Mouse (Mus musculus) intestine, postnatal 0 days (tissue): Measurements from ENCODE around the gene Pcyt1a. TPM values are rescaled to one million over a fixed set of nuclear protein-coding genes. Genes with fewer than 3 reads are reported as not detected.

Source experiments
- ATAC-seq: fragments of 200-750 bp; cut with Nextera tagmentation; 2 replicates; pipeline ENCODE4 v1.8.0; 2017; ENCODE audit warnings: mild to moderate bottlenecking, moderate TSS enrichment, moderate library complexity
- H3K27ac ChIP-seq: fragments of 300-500 bp; sonication (generic); 2 replicates; pipeline ENCODE4 v1.5.1; 2014; ENCODE audit warnings: mild to moderate bottlenecking, low read depth, low read length, moderate library complexity
- H3K27me3 ChIP-seq: fragments of 300-500 bp; sonication (generic); replicated peaks from 2 replicates; pipeline ENCODE4 v1.6.1; 2014; ENCODE audit warnings: low read length, mixed read lengths; ENCODE audit not compliant: control insufficient read depth, insufficient read depth
- H3K36me3 ChIP-seq: fragments of 300-500 bp; sonication (generic); 2 replicates; pipeline ENCODE4 v1.6.1; 2014; ENCODE audit warnings: mild to moderate bottlenecking, moderate library complexity; ENCODE audit not compliant: control insufficient read depth, insufficient read depth
- H3K4me1 ChIP-seq: fragments of 300-500 bp; sonication (generic); replicated peaks from 2 replicates; pipeline ENCODE4 v1.6.1; 2014; ENCODE audit warnings: antibody characterized with exemption, low read length, mixed read lengths; ENCODE audit not compliant: control insufficient read depth, insufficient read depth
- H3K4me2 ChIP-seq: fragments of 300-500 bp; sonication (generic); replicated peaks from 2 replicates; pipeline ENCODE4 v1.6.1; 2014; ENCODE audit warnings: low read depth, mild to moderate bottlenecking, moderate library complexity
- H3K4me3 ChIP-seq: fragments of 300-500 bp; sonication (generic); 2 replicates; pipeline ENCODE4 v1.5.1; 2014; ENCODE audit warnings: low read depth, low read length
- H3K9ac ChIP-seq: fragments of 300-500 bp; sonication (generic); 2 replicates; pipeline ENCODE4 v1.6.1; 2014; ENCODE audit warnings: mild to moderate bottlenecking, low read depth, low read length
- H3K9me3 ChIP-seq: fragments of 300-500 bp; sonication (generic); 2 replicates; pipeline ENCODE4 v1.6.1; 2016; ENCODE audit warnings: mixed run types; ENCODE audit not compliant: control insufficient read depth
- CTCF ChIP-seq: sonication (generic); IDR thresholded peaks from 2 replicates; pipeline ENCODE4 v1.5.1; 2016; ENCODE audit warnings: low read depth, mild to moderate bottlenecking, control low read depth, antibody characterized with exemption, moderate library complexity
- WGBS: fragments of 180-500 bp; shearing (Covaris S2); extraction: QIAGEN DNeasy Blood & Tissue Kit; methylation state at CpG from one replicate; pipeline ENCODE4 v1.1.7; 2014; 5-methylcytosine and 5-hydroxymethylcytosine counted together
- polyA plus RNA-seq: library from polyadenylated mRNA; unstranded; fragments of >200 nt; fragmentation: Nextera tagmentation; extraction: Ambion mirVana; gene quantifications from 2 replicates; pipeline ENCODE4 v1.2.1, GENCODE M21; 2015

Gene Pcyt1a
- polyA plus RNA-seq, 1 experiment from 2014 or later: 114 TPM

DNA sequence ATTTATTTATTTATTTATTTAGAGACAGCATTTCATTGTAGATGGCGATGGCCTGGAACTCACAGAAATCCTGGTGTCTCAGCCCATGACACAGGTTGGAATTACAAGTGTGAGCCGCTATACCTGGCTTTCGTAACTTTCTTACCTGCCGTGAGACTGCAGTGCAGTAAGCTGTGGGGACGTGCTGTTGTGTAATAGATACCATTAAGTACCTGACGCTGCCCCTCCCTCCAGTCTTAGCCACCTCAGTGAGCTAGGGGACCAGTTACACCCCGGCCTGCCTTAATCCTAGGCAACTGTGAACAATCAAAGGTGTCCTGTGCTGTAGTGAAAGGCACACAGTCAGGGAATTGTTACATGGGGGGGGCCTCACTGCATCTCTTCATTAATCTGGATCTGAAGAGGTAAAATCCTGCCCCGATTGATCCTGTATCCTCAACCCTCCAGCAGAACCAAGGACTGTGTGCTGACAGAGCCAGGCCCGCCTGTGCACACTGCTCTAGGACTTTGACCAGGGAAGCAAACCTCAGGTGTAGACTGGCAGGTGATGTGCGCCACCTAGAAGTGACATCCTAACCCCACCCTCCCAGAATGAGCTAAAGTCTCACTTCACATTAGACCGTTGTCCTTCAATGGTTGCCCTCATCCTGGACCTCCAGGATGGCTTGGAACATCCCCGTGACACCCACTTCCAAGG is 87.2 kb downstream of the Pcyt1a start:
- TF ChIP-seq CTCF: peak; percentile 26
- Histone ChIP-seq H3K36me3 (no peaks in the 10 kb centered on the region), H3K4me1 (0 out of 2 replicates have a peak, but pooled peaks cover 3% of the 10 kb centered on the region), H3K27ac (peak overlapping the region; percentile 16; the same call in 1 of the 2 replicates), H3K4me3 (no peak overlapping the region), H3K9me3 (no peaks in the 10 kb centered on the region), H3K4me2 (no peak overlapping the region), H3K9ac (no peak overlapping the region), H3K27me3 (no peaks in the 10 kb centered on the region)
- WGBS: 50% methylated on average over 12 of the region's 12 CpGs
- ATAC-seq: peak; percentile 87

DNA sequence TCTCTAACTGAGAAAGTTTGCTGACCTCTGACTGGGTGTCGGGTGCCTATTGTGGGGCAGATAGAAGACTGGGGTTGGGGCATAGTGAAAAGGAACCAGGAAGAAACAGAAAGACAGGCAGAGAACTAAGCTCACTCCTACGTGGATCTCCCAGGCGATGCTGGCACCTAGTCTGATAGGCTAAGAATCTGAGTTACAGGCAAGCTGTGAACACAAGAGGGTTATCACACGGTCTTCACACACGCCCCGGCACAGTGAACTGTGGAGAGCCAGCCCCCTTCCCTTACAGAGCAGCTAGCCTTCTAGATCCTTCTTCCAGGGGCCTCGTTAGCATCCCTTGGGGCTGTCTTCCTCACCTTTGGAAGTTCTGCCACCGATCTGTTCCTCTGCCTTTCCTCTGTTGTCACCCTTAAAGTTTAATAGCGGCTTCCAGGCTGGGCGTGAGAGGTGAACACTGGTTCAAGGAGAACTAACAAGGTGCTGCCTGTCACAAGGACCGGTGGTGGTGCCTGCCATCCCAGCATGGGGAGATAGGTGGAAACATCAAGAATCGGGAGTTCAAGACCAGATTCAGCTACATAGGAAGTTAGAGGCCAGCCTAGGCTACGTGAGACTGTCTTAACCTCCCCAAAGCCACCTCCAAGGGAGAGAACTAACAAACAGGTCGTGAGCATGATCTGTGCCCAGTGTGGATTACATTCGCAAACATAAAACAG is 89.1 kb downstream of the Pcyt1a start:
- TF ChIP-seq CTCF: no peak
- Histone ChIP-seq H3K9ac (no peak overlapping the region), H3K4me2 (no peak overlapping the region), H3K27me3 (no peaks in the 10 kb centered on the region), H3K4me1 (0 out of 2 replicates have a peak, but pooled peaks cover 9% of the 10 kb centered on the region), H3K36me3 (no peaks in the 10 kb centered on the region), H3K4me3 (no peak overlapping the region), H3K27ac (no peak overlapping the region), H3K9me3 (no peaks in the 10 kb centered on the region)
- 74% methylated on average over 15 of the region's 15 CpGs for WGBS
- no peak for ATAC-seq

DNA sequence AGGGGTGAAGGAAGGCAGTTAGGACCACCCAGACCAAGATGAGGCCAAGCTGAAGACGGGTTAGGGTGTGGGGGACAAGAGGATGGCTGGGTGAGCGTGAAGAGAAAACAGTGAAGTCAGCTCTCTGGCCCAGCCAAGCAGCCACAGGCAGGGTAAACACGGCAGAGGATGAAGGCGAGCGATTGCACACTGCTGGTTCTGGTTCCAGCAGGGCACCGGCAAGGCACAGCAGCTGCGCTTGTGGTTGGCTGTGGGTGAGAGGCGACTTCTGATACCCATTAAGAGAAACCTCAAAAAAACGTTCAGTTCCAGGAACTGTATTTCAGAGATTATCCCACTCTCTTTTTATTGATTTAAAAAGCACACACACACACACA is 89.6 kb downstream of the Pcyt1a start:
- no peak for ATAC-seq
- Histone ChIP-seq H3K4me2 (no peak overlapping the region), H3K27me3 (no peaks in the 10 kb centered on the region), H3K9ac (no peak overlapping the region), H3K4me1 (0 out of 2 replicates have a peak, but pooled peaks cover 9% of the 10 kb centered on the region), H3K9me3 (no peaks in the 10 kb centered on the region), H3K27ac (no peak overlapping the region), H3K36me3 (no peaks in the 10 kb centered on the region), H3K4me3 (no peak overlapping the region)
- 52% methylated on average over 9 of the region's 9 CpGs for WGBS
- TF ChIP-seq CTCF: no peak

DNA sequence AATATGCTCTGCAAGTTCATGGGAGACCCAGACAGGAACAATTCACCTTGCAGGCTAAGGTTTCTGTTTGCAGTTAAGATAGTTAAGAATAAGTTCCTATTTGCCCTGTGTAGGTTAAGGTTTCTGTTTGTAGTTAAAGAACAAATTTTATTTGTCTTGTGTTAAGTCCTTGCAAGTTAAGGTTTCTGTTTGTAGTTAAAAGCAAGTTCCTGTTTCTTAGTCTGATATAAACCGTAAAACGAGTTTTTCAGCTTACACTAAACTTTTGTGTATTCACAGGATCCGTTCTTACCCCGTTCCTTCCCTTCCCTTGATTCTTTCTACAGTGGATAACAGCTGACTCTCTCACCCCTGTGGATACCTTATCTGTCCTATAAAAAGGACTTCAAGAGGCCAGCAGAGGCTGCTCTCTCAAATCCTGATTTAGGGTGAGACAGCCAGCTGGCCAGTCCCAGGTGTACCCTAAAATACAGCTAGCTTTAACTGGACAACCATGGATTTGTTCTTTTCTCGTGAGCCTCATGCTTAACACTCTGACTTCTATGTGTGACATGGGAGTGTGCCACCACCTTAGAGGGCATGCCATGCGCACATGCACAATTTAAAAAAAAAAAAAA is 92.0 kb downstream of the Pcyt1a start:
- Histone ChIP-seq H3K4me2 (no peak overlapping the region), H3K9ac (no peak overlapping the region), H3K9me3 (no peaks in the 10 kb centered on the region), H3K27me3 (no peaks in the 10 kb centered on the region), H3K4me1 (0 out of 2 replicates have a peak, but pooled peaks cover 9% of the 10 kb centered on the region), H3K4me3 (no peak overlapping the region), H3K27ac (no peak overlapping the region), H3K36me3 (no peaks in the 10 kb centered on the region)
- no peak for ATAC-seq
- 66% methylated on average over 6 of the region's 6 CpGs for WGBS
- TF ChIP-seq CTCF: no peak

DNA sequence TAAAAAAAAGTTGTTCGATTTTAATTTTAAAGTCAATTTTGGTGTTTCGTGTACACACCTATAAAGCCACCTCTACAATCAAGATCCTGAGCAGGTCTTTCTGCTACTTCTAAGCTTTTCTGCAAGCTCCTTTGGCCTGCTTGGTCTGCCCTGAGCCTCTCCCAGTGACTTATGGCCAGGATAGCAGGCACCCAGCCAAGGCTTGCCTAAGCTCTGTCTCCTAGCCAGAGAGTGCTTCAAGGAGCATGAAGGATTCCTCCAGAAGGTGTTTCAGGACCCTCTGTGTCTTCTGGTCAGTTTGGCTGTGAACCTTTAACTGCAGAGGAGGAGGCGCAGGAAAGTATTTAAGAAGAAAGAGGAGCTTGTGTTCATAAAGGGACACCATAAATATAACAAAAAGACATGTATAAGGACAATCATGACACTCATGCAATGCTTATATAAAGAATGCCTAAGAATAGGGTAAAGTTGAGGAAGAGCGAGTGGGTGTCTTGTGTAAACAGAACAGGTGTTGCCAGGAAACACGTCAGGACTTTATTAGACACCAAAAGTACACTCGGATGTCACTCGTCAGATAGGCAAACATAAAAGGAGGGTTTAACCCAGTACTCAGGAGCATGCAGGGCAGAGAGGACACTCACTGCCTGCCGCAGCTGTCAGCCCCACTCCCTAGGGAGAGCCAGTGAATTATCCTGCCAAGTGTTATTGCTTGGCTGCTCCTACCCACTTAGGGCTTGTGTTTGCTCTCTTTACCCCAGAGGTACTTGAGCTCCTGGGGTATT is 92.9 kb downstream of the Pcyt1a start:
- peak; percentile 46; the same call in 1 of the 2 replicates for ATAC-seq
- no peaks in the 10 kb centered on the region for H3K27me3 ChIP-seq
- H3K27ac ChIP-seq: no peak overlapping the region
- H3K9me3 ChIP-seq: no peaks in the 10 kb centered on the region
- H3K4me2 ChIP-seq: no peak overlapping the region
- 42% methylated on average over 8 of the region's 8 CpGs for WGBS
- TF ChIP-seq CTCF: no peak
- no peak overlapping the region for H3K4me3 ChIP-seq
- no peak overlapping the region for H3K9ac ChIP-seq
- 0 out of 2 replicates have a peak, but pooled peaks cover 9% of the 10 kb centered on the region for H3K4me1 ChIP-seq
- no peaks in the 10 kb centered on the region for H3K36me3 ChIP-seq

DNA sequence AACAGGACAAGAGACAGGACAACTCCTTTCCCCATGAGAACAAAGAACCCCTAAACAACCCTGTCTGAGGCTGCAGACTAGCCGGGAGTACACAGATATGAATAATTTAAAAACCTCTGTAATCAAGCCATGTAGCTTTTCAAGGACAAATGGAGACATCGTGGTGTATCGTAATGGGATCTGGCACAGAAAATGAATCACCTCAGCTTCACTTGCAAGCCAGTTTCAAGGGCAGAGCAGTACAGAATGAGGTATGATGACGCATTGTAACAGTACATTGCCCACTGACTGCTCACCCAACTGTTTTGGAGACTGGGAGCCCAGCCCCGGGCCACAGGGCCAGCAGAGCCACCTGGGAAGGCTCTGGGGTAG is 93.5 kb downstream of the Pcyt1a start:
- Histone ChIP-seq H3K9me3 (no peaks in the 10 kb centered on the region), H3K4me3 (no peak overlapping the region), H3K27me3 (no peaks in the 10 kb centered on the region), H3K4me2 (no peak overlapping the region), H3K36me3 (no peaks in the 10 kb centered on the region), H3K9ac (no peak overlapping the region), H3K4me1 (0 out of 2 replicates have a peak, but pooled peaks cover 9% of the 10 kb centered on the region), H3K27ac (peak overlapping the region; percentile 28; the same call in 1 of the 2 replicates)
- ATAC-seq: no peak
- 42% methylated on average over 5 of the region's 5 CpGs for WGBS
- no peak for TF ChIP-seq CTCF

Other genes with a start within 250 kb of the Pcyt1a start
- 4.9 and 5.1 TPM in 2 replicates for gene Fbxo45, start 183.8 kb upstream of the Pcyt1a start, polyA plus RNA-seq
- gene Wdr53, start 183.7 kb upstream of the Pcyt1a start, polyA plus RNA-seq: 10.7 and 11.8 TPM in 2 replicates
- gene Smco1, start 159.5 kb upstream of the Pcyt1a start, polyA plus RNA-seq: not detected in 2 replicates
- gene Rnf168, start 153.5 kb upstream of the Pcyt1a start, polyA plus RNA-seq: 11.9 and 14.2 TPM in 2 replicates
- 6.8 and 7.4 TPM in 2 replicates for gene Ubxn7, start 98.7 kb upstream of the Pcyt1a start, polyA plus RNA-seq
- not detected in 2 replicates for gene Tm4sf19, start 30.4 kb upstream of the Pcyt1a start, polyA plus RNA-seq
- 29.4 and 30.2 TPM in 2 replicates for gene Tctex1d2, start 11.2 kb upstream of the Pcyt1a start, polyA plus RNA-seq
- 292 and 346 TPM in 2 replicates for gene Slc51a, start 57.0 kb downstream of the Pcyt1a start, polyA plus RNA-seq
- gene Zdhhc19, start 65.3 kb downstream of the Pcyt1a start, polyA plus RNA-seq: 3.8 and 4.7 TPM in 2 replicates
- 23.1 and 23.7 TPM in 2 replicates for gene Tfrc, start 178.0 kb downstream of the Pcyt1a start, polyA plus RNA-seq
- 8.0 and 9.6 TPM in 2 replicates for gene Tnk2, start 213.0 kb downstream of the Pcyt1a start, polyA plus RNA-seq